Mouse (Mus musculus) embryo, embryonic 9.5 days (tissue): ENCODE data around the gene Cd151.

Experiments
- DNase-seq: peaks from one replicate; pipeline ENCODE4 v3.0.0-alpha.2; 2017; ENCODE audit errors: extremely low spot score

Gene Cd151

DNA sequence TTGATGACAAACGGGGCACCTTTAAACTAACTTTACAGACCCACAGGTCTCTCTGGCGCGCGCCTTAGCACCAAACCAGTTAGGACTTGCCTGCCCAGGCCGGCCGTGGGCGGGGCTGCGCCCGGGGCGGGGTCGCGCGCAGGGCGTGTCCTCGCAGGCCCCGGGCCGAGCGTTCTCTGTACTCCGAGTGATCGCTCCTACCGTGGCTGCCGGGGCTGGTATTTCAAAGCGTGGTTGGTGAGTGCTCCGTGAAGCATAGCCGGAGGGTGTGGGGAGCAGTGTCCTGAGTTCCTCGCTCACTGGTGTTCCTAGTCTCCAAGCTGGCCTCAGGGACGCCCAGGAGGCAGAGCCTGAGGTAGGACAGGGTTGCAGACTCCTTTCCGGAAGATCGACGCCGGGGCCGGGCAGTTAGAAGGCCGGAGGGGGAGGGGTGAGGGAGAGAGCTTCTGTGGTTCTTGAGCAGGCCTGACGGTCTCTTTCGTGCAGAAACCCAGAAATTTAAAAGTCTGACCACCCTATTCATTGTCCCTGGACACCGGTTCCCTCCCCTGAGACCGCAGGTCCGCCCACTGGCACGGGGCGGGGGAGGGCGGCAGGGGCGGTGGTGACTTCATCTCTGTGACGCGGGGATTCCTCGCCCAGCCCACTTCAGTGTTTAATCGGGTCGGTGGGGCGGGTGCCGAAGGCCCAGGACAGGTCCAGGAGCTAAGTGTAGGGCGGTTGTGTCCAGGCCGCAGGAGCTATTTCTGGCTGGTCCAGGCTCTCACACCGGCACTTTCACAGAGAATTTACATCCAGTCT is at the start of gene Cd151:
Cd151 (plus strand) TSS at position 163 of the 801 bp plus-strand sequence.
- DNase-seq = peak; percentile 88

DNA sequence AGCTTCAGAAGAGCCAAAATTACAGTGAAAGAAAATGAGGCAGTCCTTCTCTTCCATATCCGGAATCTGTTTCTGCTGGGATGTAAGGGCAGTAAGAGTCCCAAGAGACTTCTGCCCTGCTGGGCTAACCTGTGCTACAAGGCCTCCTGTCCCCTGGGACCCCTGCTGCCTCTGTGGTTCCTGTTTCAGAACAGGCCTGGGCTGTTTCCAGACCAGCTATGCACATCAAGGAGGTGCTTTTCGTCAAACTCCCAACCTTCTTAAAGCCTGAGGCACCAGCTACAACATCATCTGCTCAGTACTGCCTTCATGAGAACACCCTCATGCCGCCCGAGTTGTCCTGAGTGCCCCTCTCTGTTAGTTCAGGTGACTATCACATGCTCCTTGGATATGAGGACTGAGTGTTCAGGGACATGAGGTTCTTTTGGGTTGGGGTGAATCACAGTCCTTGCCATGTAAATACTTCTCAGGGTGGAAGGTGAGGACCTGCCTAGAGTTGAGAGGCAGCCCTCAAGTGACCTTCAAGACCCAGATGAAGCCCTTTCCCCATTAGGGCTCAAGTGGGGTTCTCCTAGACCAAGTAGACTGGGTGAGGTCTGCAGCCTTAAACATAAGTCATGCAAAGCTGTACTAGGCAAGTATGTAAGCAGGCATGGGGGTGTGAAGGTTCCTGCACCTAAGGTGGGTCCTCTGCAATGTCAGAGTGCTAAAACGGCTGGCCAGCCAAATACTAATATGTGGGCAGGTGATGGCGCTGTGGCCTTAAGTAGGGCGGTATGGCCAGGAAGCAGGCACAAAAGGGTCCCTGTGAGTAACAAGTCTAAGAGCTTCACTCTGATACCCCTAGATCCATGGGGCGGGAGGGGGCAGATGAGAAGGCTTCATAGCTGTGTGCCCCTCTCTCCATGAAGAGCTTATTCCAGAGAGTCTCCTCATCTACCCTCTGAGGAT is 49.2 kb upstream of the Cd151 start:
- no peak for DNase-seq

DNA sequence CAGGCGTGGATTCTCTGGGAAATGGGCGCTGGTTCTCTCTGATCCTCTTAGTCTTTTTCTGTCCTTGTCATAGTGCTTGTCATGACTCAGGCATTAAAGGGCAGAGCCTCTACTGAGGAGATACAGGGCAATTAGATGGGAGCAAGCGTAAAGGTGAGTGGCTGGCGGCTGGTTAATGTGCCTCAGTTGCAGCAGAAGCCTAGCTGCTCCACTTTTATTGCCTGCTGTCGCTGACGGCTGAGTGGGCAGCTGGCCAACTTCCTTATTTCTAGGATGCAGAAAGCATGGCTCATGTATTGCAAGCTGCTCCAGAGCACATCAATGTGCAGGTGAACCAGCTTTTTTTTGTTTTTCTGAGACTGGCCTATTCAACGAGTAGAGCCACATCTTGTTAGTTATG is 48.2 kb upstream of the Cd151 start:
- DNase-seq = no peak

DNA sequence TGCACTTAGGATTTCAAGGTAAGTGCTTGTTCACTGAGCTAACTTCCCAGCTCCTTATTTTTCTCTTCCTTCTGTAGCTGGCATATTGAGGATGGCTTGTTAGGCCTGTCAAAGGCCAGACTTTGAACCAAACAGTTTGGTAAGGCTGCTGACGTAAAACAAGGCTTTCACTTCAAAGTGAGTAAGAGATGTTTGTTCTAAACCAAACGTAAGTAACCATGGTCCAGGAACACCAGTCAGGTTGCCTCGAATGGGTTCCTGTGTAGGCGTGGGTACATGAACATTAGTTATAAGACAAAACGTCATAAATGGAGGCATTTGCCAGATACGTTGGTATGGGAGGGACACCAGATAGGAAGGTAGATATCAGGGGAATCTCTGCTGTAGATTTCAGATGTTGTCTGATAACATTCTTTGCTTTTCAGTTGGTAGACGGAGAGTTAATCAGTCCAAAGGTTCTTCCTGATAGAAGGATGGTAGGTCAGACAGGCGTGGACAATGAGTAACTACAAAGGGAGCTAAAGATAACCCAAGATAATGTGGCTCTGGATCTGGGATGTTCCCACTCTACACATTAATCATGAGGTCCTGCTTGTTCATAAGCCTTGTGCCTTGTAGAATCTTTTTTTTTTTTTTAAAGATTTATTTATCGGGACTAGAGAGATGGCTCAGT is 47.0 kb upstream of the Cd151 start:
- no peak for DNase-seq

DNA sequence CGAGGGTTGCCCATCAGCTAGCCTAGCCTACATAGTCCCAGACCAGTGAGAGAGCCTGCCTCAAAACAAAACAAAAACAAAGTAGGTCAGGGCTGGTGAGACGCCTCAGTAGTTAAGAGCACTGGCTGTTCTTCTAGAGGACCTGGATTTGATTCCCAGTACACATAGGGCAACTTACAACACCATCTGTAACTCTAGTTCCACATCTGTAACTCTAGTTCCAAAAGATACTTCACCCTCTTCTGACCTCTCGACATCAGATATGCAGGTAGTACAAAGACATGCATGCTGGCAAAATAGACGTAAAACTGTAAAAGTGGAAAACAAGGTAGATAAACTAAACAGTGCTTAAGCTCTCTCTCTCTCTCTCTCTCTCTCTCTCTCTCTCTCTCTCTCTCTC is 43.4 kb upstream of the Cd151 start:
- DNase-seq = no peak

DNA sequence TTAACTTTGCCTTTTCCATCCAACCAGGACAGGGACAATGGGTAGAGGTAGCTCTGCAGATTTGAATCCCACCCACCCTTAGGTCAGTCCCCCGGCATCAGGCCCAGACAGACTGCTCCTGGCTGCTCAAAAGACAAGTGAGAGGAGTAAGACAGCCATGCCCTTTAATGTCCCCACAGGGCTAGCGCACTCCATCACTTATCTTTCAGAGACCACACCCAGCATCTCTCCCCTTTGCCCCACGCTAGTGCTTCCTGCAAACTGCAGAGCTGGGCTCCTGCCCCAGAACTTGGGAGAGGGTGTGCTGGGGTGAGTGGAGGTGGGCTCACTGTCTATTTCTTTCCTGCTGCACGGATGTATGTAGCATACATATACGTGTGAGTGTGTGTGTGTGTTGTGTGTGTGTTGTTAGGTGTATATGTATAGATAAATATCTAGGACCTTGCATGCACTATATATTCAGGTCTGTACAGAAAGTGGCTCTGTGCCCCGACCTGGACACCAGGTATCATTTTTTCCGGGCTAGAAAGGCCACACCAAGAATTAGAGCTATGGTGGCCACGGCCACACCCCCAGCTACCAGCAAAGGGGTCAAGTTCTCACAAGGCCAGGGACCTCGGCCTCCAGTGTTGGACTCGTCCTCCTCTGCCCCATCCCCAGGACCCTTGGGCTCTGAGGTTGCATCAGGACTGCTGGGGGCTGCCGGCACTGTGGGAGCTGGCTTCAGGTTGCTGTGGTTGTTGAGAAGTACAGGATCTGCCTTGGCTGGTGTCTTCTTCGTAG is 40.1 kb upstream of the Cd151 start:
- no peak for DNase-seq

DNA sequence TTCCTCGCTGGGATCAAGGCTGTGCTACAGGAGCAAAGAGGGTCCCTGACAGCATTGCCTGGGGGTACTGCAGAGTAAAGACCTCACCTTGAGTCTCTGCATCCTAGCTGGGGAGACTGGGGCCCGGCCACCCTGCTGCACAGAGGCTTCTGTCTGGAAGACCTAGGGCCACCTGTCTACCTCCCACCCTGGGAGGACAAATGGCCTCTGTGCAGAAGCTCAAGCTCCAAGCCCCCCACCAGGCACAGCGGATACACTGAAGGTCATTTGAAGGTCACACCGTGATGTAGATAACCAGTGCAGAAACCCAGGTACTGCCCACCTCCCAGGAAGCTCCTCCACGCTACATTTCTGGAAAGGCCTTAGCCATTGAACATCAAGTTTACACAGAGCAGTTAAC is 38.5 kb upstream of the Cd151 start:
- DNase-seq = no peak

DNA sequence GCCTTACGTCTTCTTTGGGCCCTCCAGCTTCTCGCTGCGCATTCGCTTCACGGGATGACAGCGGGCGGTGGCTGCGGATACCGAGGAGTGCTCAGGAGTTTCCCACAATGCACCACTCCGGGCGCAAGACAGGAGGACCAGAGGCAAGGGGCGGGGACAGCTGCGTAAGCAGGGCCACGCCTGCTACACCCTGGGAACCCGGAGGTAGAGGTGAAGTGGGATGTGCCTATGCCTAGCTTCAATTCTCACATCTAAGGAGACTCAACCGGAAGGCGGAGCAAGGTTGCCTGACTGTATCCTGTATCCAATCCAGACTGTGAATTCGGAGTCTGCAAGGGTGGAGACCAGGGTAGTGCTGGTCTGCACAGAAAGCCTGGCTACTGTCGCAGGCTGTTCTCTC is 37.9 kb upstream of the Cd151 start, which contains the start of gene Cend1:
Cend1 (minus strand) TSS at position 182 of the 400 bp plus-strand sequence.
- peak; percentile 68 for DNase-seq

DNA sequence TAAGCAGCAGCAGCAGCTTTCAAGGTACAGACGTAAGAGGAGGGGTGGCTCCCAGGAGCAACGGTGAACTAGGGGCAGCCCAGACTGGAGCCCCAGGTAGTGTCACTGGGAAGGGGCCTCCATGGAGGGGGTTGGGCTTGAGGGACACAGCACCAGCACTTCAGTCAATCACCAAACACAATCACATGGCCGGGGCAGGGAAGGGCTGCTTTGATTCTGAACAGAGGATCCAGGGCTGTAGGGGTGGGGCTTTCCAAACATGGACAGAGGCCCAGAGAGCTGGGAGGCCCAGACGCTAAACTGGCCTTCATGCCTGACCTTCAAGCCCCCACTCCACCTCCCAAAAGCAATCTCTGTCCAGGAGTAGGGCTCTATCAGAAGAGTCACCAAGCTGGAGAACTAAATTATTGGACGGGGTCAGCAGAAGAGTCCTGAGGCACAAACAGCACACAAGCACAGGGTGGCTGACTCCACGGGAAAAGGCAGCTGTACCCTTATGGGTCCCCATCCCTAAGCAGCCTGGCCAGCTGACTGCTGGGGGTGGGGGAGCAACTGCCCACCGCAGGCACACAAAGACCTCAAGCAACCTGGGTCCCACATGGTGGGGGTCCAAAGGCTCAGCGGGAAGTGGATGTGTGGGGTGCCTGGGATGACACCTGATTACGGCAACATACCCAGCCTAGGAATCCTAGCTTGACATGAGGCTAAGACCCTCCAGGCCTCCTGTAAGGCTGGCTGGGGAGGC is 37.2 kb upstream of the Cd151 start:
- DNase-seq = no peak

DNA sequence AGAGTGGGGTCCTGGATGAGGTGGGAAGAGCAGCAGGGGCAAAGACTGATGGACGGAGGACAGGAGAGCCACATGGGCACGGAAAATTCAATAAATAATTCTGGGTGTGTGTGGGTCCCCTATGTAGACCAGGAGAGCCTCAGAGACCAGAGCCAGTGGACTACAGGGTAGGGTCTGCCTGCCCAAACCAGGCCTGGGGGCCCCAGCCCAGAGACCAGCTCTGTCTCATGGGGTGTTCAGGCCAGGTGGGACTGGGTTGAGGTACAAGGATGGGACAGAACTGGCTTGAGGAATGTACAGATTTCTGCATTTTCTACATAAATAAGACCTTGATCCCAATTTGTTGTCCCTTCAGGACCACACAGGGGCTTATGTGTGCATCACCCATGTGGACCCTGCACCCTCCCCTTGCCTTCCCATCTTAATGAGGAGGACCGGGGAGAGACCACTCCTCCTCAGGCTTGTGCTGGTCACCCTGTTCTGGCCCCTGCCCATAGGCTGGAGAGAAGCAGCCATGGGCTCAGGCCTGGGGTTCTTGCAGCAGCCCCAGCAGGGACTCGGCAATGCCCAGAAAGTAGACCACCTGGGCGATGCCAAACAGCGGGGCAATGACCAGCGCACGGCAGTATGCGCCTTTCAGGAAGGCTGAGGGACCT is 36.5 kb upstream of the Cd151 start:
- no peak for DNase-seq

DNA sequence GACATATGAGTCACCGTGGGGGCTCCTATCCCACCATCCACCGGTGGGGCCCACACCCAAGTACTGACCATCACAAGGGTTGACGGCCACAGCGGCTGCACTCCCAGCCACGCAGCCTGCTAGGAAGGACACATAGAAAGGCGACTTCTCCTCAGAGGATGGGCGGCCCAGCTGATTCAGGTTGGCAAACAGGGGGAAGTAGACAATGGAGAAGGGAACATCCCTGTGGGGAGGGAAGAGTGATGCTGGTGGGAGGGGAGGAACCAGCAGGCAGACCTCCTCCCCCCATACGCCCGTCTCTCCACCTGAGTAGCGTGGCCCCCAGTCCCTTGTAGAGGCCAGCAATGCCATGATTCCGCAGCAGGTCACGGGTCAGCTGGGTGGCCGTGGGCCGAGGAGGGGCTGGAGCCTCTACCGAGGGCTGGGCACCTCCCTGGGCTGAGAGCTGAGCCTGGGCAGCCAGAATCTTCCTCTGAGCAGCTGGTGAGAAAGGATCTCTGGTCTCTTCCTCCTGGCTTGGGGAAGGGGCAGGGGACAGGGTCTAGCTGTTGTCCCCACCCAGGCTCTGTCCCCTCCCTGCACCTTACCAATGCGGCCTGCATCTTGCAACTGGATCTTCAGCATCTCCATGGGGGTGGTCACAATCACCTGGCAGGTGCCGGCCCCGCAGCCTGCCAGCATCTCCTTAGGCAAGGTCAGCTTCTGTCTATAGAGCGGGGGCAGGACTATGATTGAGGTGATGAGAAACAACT is 35.6 kb upstream of the Cd151 start:
- DNase-seq = no peak

DNA sequence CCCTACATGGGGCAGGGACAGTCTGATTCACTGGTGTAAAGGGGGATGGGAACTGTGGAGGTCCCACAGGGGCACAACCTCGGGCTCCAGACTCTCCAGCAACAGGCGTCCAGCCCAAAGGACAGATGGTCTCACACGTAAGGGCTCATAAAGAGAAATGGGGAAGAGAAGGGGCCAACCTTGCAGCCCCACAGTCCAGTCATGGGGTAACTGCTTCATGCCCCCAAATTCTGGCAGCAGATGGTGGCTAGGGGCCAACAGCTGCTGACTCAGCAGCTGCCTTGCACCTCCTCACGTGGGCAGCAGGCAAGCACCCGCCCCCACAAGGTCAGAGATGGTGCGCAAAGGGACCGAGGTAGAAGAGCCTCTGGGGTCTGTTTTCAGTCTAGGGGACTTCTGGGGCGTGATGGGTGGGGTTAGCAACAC is 35.0 kb upstream of the Cd151 start:
- no peak for DNase-seq

DNA sequence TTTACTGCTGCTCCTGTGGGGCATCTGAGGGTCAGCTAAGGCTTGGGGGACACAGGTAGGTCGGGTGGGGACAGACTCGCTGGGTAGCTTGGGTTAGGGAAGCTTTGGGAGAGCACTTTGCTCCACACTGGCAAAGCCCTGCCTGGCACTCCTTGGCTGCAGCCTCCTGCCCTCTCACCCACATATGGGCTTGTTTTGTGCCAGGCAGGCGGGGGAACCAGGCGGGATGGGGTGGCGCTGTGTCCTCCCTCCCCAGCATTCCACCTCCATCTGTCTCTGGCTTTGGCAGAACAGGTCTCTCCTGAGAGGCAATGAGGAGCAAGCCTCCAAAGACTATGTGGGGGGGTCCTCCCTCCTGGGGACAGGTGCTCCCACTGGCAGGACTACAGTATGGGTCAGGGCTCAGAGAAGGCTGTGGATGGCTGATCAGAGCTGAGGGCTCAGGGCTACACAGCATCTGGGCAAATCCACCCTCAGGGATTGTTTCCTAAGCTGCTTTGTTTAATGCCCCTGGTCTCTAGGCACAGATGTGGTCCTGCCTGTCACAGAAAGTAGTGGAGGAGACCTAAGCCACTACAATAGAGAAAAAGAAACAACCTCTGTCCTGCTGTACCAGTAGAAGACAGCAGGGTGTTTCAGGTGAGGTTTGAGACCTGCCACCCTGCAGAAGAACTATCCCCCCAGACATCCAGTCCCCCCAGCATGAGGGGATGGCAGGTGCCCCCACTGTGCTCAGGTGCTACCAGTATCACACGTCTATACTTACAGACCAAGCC is 34.3 kb upstream of the Cd151 start:
- no peak for DNase-seq

DNA sequence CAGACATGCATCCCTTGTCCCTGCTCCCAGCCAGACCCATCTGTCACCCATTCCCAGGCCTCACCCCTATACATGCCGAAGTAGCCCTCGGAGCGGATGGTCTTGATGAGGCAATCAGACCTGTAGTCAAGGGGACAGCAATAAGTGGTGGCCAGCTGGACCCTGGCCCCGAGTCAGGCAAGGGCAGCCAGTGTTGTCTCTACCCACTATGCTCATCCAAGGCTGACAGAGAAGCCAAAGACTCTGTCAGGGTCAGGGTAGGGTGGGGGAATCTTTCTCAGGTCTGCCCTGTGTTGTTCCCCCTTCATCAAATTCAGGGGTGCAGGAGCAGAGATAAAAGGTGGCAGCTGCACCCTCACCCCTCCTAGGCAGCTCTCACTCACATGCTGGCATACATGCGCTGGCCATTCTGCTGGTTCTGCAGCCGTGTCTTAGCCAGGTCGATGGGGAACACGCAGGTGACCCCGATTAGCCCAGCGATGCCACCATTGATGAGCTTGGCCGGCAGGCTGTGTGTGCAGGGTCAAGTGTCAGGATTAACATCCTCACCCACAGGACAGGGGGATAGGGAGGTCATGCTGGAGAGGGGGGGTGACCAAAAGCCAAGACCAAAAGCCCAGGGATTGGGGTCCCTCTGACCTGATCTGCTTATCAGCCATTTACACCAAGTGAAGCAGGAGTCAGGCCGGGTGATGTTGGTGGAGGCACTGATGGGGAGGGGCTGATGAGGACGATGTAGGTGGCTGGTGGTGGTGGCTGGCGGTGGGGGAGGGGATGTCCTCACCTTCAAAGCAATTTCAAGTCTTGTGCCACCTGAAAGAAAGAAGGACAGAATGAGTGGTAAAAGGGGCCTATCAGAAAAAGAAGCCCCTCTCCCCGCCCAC is 33.4 kb upstream of the Cd151 start:
- no peak for DNase-seq

DNA sequence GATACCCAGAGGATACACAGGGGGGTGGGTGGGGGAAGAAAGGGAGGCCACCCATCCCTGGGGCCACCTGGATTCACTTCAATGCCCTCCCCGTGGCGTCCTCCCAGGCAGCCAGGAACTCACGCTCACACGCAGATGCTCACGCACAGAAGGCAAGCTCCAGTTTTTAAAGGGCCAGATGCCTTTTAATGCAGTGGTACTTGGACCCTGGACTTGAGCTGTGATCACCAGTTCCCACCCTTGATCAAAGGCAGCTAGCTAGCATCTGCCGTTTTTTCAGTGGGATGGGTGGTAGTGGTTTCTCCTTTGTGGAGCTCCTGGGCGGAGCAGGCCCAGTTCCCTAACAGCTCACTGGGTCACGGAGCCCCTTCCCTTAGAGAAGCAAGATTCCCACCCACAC is 32.7 kb upstream of the Cd151 start:
- DNase-seq = no peak

DNA sequence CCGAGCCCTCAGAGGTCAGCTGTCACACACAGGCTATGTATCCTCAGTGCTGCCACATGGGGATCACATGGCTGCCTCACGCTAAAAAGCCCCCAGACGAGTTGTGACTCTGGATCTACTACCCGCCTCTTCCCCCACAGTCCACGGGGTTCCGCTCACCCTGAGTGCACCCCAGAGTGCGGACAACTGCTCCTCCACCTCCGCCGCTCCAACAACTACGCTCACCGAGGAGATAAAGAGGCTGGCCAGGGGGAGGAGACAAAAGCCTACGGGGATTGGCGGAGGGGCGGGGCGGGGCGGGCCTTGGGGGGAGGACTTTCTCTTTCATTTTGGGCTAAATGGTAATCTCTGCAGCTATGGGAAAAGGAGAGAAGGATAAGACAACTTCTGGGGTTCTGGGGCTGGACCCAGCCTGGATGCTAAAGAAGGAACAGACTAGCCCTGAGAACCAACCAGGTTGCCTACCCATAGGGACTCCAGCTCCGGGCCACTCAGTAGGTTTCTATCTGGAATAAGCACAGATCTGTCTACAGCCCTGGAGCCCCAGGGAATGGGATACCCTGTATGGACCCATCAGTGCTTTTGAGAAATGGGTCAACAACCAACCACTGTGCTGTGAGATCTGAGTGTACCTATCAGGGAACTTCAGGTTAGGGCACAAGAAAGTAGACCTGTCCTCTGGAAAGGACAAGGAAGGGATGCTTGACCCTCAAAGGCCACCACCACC is 31.9 kb upstream of the Cd151 start:
- DNase-seq = peak; percentile 69
